Mouse (Mus musculus): Measurements from ENCODE around the gene Phc3. TPM values are rescaled to one million over a fixed set of nuclear protein-coding genes. Genes with fewer than 3 reads are reported as not detected.

Gene Phc3
- total and polyA plus RNA-seq, 2 experiments, result 9.8 to 13.3 TPM

- TF ChIP-seq CTCF (IDR thresholded peaks at IDR 0.05; ENCODE audit: low read depth, low read length) (no peak), POLR2A (IDR thresholded peaks at IDR 0.05; ENCODE audit: extremely low read depth, insufficient read depth, low read length) (no peak)
- Histone ChIP-seq H3K9ac (ENCODE audit: low read depth, low read length) (no peak overlapping the region), H3K27me3 (ENCODE audit: control insufficient read depth, insufficient read depth, low read length) (no peaks in the 10 kb centered on the region), H3K4me3 (ENCODE audit: insufficient read depth, low read depth, low read length) (no peak overlapping the region), H3K27ac (replicated peaks; ENCODE audit: insufficient read depth, low read depth, low read length) (no peak overlapping the region), H3K79me2 (ENCODE audit: control insufficient read depth, insufficient read depth, low read length) (no peaks in the 10 kb centered on the region), H3K36me3 (ENCODE audit: control insufficient read depth, insufficient read depth, low read length) (no peaks in the 10 kb centered on the region), H3K4me1 (ENCODE audit: control insufficient read depth, insufficient read depth, low read length) (no peaks in the 10 kb centered on the region)
- WGBS, result 79% methylated on average over 9 of the region's 9 CpGs
- no peak for DNase-seq (ENCODE audit: extremely low read depth, low read depth, low spot score)
Measured at GRCm38 (mm10) chr3:30987396-30988318, 18.4 kb upstream of the Phc3 start.

GRCm38 (mm10) chr3:30982924-30983536 is 13.8 kb upstream of the Phc3 start:
- Histone ChIP-seq H3K9ac (ENCODE audit: low read depth, low read length) (no peak overlapping the region), H3K4me3 (ENCODE audit: insufficient read depth, low read depth, low read length) (no peak overlapping the region), H3K36me3 (ENCODE audit: control insufficient read depth, insufficient read depth, low read length) (no peaks in the 10 kb centered on the region), H3K79me2 (ENCODE audit: control insufficient read depth, insufficient read depth, low read length) (no peaks in the 10 kb centered on the region), H3K4me1 (ENCODE audit: control insufficient read depth, insufficient read depth, low read length) (no peaks in the 10 kb centered on the region), H3K27ac (replicated peaks; ENCODE audit: insufficient read depth, low read depth, low read length) (no peak overlapping the region), H3K27me3 (ENCODE audit: control insufficient read depth, insufficient read depth, low read length) (no peaks in the 10 kb centered on the region; the same call in 1 of the 2 replicates)
- TF ChIP-seq CTCF (IDR thresholded peaks at IDR 0.05; ENCODE audit: low read depth, low read length) (no peak), POLR2A (IDR thresholded peaks at IDR 0.05; ENCODE audit: extremely low read depth, insufficient read depth, low read length) (no peak)
- DNase-seq (ENCODE audit: extremely low read depth, low read depth, low spot score), result no peak
- 84% methylated on average over 8 of the region's 8 CpGs for WGBS

GRCm38 (mm10) chr3:30981616-30982380 is 12.6 kb upstream of the Phc3 start:
- no peaks in the 10 kb centered on the region; the same call in 1 of the 2 replicates for H3K27me3 ChIP-seq (ENCODE audit: control insufficient read depth, insufficient read depth, low read length)
- no peak overlapping the region for H3K27ac ChIP-seq (replicated peaks; ENCODE audit: insufficient read depth, low read depth, low read length)
- WGBS, result 57% methylated on average over 5 of the region's 5 CpGs
- TF ChIP-seq CTCF (IDR thresholded peaks at IDR 0.05; ENCODE audit: low read depth, low read length) (no peak), POLR2A (IDR thresholded peaks at IDR 0.05; ENCODE audit: extremely low read depth, insufficient read depth, low read length) (no peak)
- H3K9ac ChIP-seq (ENCODE audit: low read depth, low read length), result no peak overlapping the region
- H3K4me1 ChIP-seq (ENCODE audit: control insufficient read depth, insufficient read depth, low read length), result peaks cover 3% of the 10 kb centered on the region; the same call in 1 of the 2 replicates
- H3K4me3 ChIP-seq (ENCODE audit: insufficient read depth, low read depth, low read length), result no peak overlapping the region
- no peaks in the 10 kb centered on the region for H3K79me2 ChIP-seq (ENCODE audit: control insufficient read depth, insufficient read depth, low read length)
- no peaks in the 10 kb centered on the region for H3K36me3 ChIP-seq (ENCODE audit: control insufficient read depth, insufficient read depth, low read length)
- DNase-seq (ENCODE audit: extremely low read depth, low read depth, low spot score), result no peak

GRCm38 (mm10) chr3:30976991-30977603 is 7.9 kb upstream of the Phc3 start:
- peaks cover 5% of the 10 kb centered on the region; the same call in 1 of the 2 replicates for H3K4me1 ChIP-seq (ENCODE audit: control insufficient read depth, insufficient read depth, low read length)
- no peaks in the 10 kb centered on the region; the same call in 1 of the 2 replicates for H3K27me3 ChIP-seq (ENCODE audit: control insufficient read depth, insufficient read depth, low read length)
- H3K9ac ChIP-seq (ENCODE audit: low read depth, low read length), result no peak overlapping the region
- no peak overlapping the region for H3K27ac ChIP-seq (replicated peaks; ENCODE audit: insufficient read depth, low read depth, low read length)
- H3K36me3 ChIP-seq (ENCODE audit: control insufficient read depth, insufficient read depth, low read length), result no peaks in the 10 kb centered on the region
- 84% methylated on average over 1 of the region's 1 CpGs for WGBS
- TF ChIP-seq CTCF (IDR thresholded peaks at IDR 0.05; ENCODE audit: low read depth, low read length), result no peak
- TF ChIP-seq POLR2A (IDR thresholded peaks at IDR 0.05; ENCODE audit: extremely low read depth, insufficient read depth, low read length), result no peak
- H3K79me2 ChIP-seq (ENCODE audit: control insufficient read depth, insufficient read depth, low read length), result no peaks in the 10 kb centered on the region
- DNase-seq (ENCODE audit: extremely low read depth, low read depth, low spot score), result peak; percentile 49
- no peak overlapping the region for H3K4me3 ChIP-seq (ENCODE audit: insufficient read depth, low read depth, low read length)

DNA sequence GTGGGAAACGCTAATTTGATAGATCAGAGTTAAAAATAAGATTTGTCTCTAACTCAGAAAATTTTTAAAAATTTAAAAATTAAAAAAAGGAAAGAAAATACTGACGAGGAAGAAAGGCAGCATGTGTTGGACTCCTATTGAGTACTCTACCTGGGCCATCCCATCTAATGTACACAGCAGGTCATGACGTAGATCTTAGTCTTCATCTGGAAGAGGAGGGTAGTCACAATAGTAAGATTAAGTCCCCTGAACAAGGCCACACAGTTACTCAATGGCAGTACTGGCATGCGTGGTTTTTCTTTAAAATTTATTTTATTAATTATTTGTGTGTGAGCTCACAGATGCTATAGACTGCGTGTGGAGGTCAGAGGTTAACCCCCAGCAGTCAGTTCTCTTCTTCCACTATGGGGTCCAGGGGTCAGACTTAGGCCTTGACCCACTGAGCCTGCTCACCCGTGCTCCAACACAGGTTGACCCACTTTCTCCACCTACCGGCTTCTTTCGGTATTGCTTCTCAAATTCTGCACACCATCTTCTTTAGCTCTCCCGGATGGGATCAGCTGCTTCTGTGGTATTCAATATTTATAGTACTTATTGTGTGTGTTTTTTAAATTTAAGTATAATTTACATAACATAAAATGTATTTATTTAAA is 6.0 kb upstream of the Phc3 start:
- DNase-seq (ENCODE audit: extremely low read depth, low read depth, low spot score), result peak; percentile 44
- no peaks in the 10 kb centered on the region; the same call in 1 of the 2 replicates for H3K27me3 ChIP-seq (ENCODE audit: control insufficient read depth, insufficient read depth, low read length)

More for the DNA sequence above, 6.0 kb upstream of the Phc3 start:
- TF ChIP-seq POLR2A (IDR thresholded peaks at IDR 0.05; ENCODE audit: extremely low read depth, insufficient read depth, low read length), result no peak
- TF ChIP-seq CTCF (IDR thresholded peaks at IDR 0.05; ENCODE audit: low read depth, low read length), result peak; percentile 77
- Histone ChIP-seq H3K4me3 (ENCODE audit: insufficient read depth, low read depth, low read length) (no peak overlapping the region), H3K4me1 (ENCODE audit: control insufficient read depth, insufficient read depth, low read length) (peaks cover 5% of the 10 kb centered on the region; the same call in 1 of the 2 replicates), H3K36me3 (ENCODE audit: control insufficient read depth, insufficient read depth, low read length) (no peaks in the 10 kb centered on the region), H3K27ac (replicated peaks; ENCODE audit: insufficient read depth, low read depth, low read length) (no peak overlapping the region), H3K79me2 (ENCODE audit: control insufficient read depth, insufficient read depth, low read length) (no peaks in the 10 kb centered on the region), H3K9ac (ENCODE audit: low read depth, low read length) (no peak overlapping the region)
- 47% methylated on average over 9 of the region's 9 CpGs for WGBS

All from liver, adult 2 months (tissue).